Mouse (Mus musculus) forebrain, postnatal 0 days (tissue): ENCODE results near the gene Slc35d1. TPM values are rescaled to one million over a fixed set of nuclear protein-coding genes. Genes with fewer than 3 reads are reported as not detected.
A peak's percentile ranks its signal among the peaks of the same experiment; 100 is the strongest.
"Not testable (repeated sequence)": the region's sequence is repeated elsewhere in the genome, so short reads cannot be mapped to it uniquely, and the experiment has no call there.

ENCODE experiments used
- ATAC-seq: fragments of 200-750 bp; cut with Nextera tagmentation; 2 replicates; pipeline ENCODE4 v1.8.0; 2017; ENCODE audit warnings: mild to moderate bottlenecking, moderate library complexity
- DNase-seq: peaks from one replicate; pipeline ENCODE4 v3.0.0-alpha.2; 2015
- H3K27ac ChIP-seq: fragments of 300-500 bp; sonication (generic); 2 replicates; pipeline ENCODE4 v1.5.1; 2014; ENCODE audit warnings: low read depth, mild to moderate bottlenecking, antibody characterized with exemption, low read length, moderate library complexity, mixed read lengths
- H3K27me3 ChIP-seq: fragments of 300-500 bp; sonication (generic); 2 replicates; pipeline ENCODE4 v1.6.1; 2014; ENCODE audit warnings: mild to moderate bottlenecking, low read length, mixed read lengths; ENCODE audit not compliant: insufficient read depth
- H3K36me3 ChIP-seq: fragments of 300-500 bp; sonication (generic); 2 replicates; pipeline ENCODE4 v1.6.1; 2014; ENCODE audit warnings: mild to moderate bottlenecking, moderate library complexity; ENCODE audit not compliant: insufficient read depth
- H3K4me1 ChIP-seq: fragments of 300-500 bp; sonication (generic); 2 replicates; pipeline ENCODE4 v1.6.1; 2014; ENCODE audit warnings: antibody characterized with exemption; ENCODE audit not compliant: insufficient read depth
- H3K4me2 ChIP-seq: fragments of 300-500 bp; sonication (generic); 2 replicates; pipeline ENCODE4 v1.6.1; 2014; ENCODE audit warnings: low read depth, mild to moderate bottlenecking, moderate library complexity
- H3K4me3 ChIP-seq: fragments of 300-500 bp; sonication (generic); 2 replicates; pipeline ENCODE4 v1.5.1; 2014; ENCODE audit warnings: low read depth, low read length, mixed read lengths
- H3K9ac ChIP-seq: fragments of 300-500 bp; sonication (generic); 2 replicates; pipeline ENCODE4 v1.6.1; 2014; ENCODE audit warnings: mild to moderate bottlenecking
- H3K9me3 ChIP-seq: fragments of 300-500 bp; sonication (generic); 2 replicates; pipeline ENCODE4 v1.6.1; 2016; ENCODE audit warnings: low read length
- CTCF ChIP-seq: sonication (generic); IDR thresholded peaks from 2 replicates; pipeline ENCODE4 v1.5.1; 2016; ENCODE audit warnings: antibody characterized with exemption, control low read depth, low read depth
- WGBS: fragments of 180-500 bp; shearing (Covaris S2); extraction: QIAGEN DNeasy Blood & Tissue Kit; methylation state at CpG from one replicate; pipeline ENCODE4 v1.1.7; 2014; 5-methylcytosine and 5-hydroxymethylcytosine counted together
- polyA plus RNA-seq: library from polyadenylated mRNA; unstranded; fragments of >200 nt; fragmentation: Nextera tagmentation; extraction: Ambion mirVana; gene quantifications from 2 replicates; pipeline ENCODE4 v1.2.1, GENCODE M21; 2015
- total RNA-seq: library from RNA; depleted of rRNA; stranded (reverse); fragments of >200 nt; gene quantifications from 2 replicates; pipeline ENCODE4 v1.2.3, GENCODE M21; 2014

Slc35d1 gene
- total and polyA plus RNA-seq, 2 experiments from 2014 or later: 2.9 to 4.4 TPM

GRCm38 (mm10) chr4:103173507-103173906 is 41.5 kb downstream of the Slc35d1 start:
- DNase-seq (no peak), ATAC-seq (no peak)
- Histone ChIP-seq H3K9me3 (no peaks in the 10 kb centered on the region), H3K4me2 (no peak overlapping the region), H3K36me3 (peaks cover 15% of the 10 kb centered on the region), H3K4me3 (no peak overlapping the region), H3K27ac (no peak overlapping the region), H3K9ac (no peak overlapping the region), H3K4me1 (no peaks in the 10 kb centered on the region), H3K27me3 (no peaks in the 10 kb centered on the region)
- WGBS: 76% methylated on average over 6 of the region's 6 CpGs
- TF ChIP-seq CTCF: no peak

DNA sequence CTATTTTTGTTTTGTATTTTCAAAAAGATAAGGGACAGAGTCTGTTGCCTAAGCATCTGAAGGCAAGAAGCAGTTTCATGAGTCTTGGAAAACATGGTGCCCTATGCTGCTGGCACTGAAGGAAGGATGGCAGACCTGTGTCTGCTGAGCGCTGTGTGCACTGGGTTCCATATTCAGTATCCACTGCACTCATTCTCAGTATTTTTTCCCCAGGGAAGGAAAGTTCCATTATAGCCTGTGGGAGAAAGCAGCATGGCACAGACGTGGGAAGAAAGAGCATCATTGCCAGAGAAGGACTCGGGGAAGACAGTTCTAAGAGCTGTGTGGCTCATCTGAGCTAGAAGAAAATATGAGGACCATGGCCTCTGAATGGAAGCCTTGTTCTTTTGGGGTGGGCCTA is 43.7 kb downstream of the Slc35d1 start:
- Histone ChIP-seq H3K27ac (no peak overlapping the region), H3K4me2 (no peak overlapping the region), H3K4me1 (no peaks in the 10 kb centered on the region), H3K4me3 (no peak overlapping the region), H3K9me3 (no peaks in the 10 kb centered on the region), H3K9ac (no peak overlapping the region), H3K27me3 (no peaks in the 10 kb centered on the region), H3K36me3 (peaks cover 9% of the 10 kb centered on the region)
- DNase-seq (no peak), ATAC-seq (no peak)
- no peak for TF ChIP-seq CTCF
- WGBS: 90% methylated on average over 3 of the region's 3 CpGs

- not testable (repeated sequence) for ATAC-seq, DNase-seq, H3K9me3 ChIP-seq, H3K4me2 ChIP-seq, H3K27ac ChIP-seq, H3K4me3 ChIP-seq, H3K4me1 ChIP-seq, H3K27me3 ChIP-seq, H3K36me3 ChIP-seq, H3K9ac ChIP-seq
- WGBS: 100% methylated on average over 1 of the region's 1 CpGs
Measured at GRCm38 (mm10) chr4:103166198-103166597, 48.8 kb downstream of the Slc35d1 start.

GRCm38 (mm10) chr4:103158781-103159180 is 56.2 kb downstream of the Slc35d1 start:
- TF ChIP-seq CTCF: no peak
- H3K36me3 ChIP-seq: peaks cover 49% of the 10 kb centered on the region
- no peak overlapping the region for H3K9ac ChIP-seq
- DNase-seq (no peak), ATAC-seq (no peak)
- H3K9me3 ChIP-seq: no peaks in the 10 kb centered on the region
- no peaks in the 10 kb centered on the region for H3K27me3 ChIP-seq
- H3K27ac ChIP-seq: no peak overlapping the region
- no peak overlapping the region for H3K4me3 ChIP-seq
- WGBS: 96% methylated on average over 4 of the region's 4 CpGs
- no peaks in the 10 kb centered on the region for H3K4me1 ChIP-seq
- H3K4me2 ChIP-seq: no peak overlapping the region

DNA sequence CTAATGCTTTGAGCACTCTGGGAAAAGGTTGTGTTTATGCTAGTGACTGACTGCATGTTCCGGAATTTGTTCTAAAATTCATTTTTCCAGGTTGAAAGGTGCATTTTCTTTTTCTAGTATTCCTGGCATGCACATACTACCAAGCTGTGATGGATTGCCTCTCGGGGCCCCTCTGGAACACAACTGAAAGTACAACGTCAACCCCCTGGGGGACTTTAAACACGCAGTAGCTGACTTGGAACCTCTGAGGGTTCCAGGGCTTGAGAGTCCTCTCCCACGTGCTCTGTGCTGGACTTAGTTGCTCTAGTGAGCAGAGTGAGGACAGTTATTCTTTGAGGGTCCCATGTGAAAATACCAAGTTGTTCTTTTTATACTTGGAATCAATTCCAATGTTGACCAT is 63.0 kb downstream of the Slc35d1 start:
- Histone ChIP-seq H3K9me3 (no peaks in the 10 kb centered on the region), H3K27ac (no peak overlapping the region), H3K4me3 (no peak overlapping the region), H3K27me3 (no peaks in the 10 kb centered on the region), H3K4me2 (no peak overlapping the region), H3K4me1 (no peaks in the 10 kb centered on the region), H3K36me3 (peaks cover 49% of the 10 kb centered on the region), H3K9ac (no peak overlapping the region)
- WGBS: 90% methylated on average over 5 of the region's 5 CpGs
- DNase-seq (no peak), ATAC-seq (no peak)
- no peak for TF ChIP-seq CTCF

DNA sequence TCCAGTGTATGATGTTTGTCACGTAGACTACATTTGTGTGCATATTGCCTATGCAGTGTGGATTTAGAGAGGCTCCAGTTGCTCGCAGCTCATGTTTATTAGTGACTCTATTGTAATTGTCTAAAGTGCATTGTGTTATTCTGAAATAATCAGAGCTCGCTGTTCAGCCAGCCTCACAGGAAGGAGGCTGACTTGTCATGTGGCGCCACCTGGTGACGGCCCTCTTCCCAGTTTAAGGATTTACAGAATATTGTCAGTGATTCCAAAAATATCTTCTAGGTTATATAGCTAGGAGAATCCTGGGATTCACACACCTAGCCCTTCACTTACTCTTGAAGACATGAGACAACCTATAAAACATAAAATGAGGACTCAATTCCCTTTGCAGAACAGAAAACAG is 68.6 kb downstream of the Slc35d1 start:
- H3K9ac ChIP-seq: no peak overlapping the region
- peak; percentile 87 for TF ChIP-seq CTCF
- H3K9me3 ChIP-seq: no peaks in the 10 kb centered on the region
- H3K27ac ChIP-seq: no peak overlapping the region
- H3K4me1 ChIP-seq: no peaks in the 10 kb centered on the region
- DNase-seq: peak; percentile 82
- H3K4me3 ChIP-seq: no peak overlapping the region
- peak; percentile 64 for ATAC-seq
- H3K36me3 ChIP-seq: peaks cover 40% of the 10 kb centered on the region
- WGBS: 25% methylated on average over 5 of the region's 5 CpGs
- H3K4me2 ChIP-seq: no peak overlapping the region
- no peaks in the 10 kb centered on the region for H3K27me3 ChIP-seq

DNA sequence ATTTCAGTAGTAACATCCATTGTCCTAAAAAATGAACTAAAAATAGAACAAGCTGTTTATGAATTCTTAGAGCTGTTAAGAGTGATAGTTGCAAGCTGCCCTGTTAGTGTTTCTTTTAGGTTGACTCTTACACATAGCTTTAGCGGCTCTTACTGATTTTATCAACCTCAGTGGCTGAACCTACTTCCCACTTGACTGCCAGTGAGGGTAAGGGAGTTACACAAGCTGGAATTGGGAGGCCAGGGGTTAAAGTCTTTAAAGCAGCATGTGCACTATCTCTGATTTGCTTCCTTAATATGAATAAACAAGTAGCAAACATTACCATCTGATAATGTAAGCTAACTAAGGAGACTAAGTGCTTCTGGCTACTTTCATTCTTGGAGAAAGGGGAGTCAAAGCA is 78.0 kb downstream of the Slc35d1 start:
- no peak overlapping the region for H3K27ac ChIP-seq
- H3K4me2 ChIP-seq: no peak overlapping the region
- H3K9me3 ChIP-seq: no peaks in the 10 kb centered on the region
- WGBS: 80% methylated on average over 1 of the region's 1 CpGs
- no peak overlapping the region for H3K4me3 ChIP-seq
- TF ChIP-seq CTCF: no peak
- H3K4me1 ChIP-seq: no peaks in the 10 kb centered on the region
- H3K9ac ChIP-seq: no peak overlapping the region
- no peak for DNase-seq
- H3K27me3 ChIP-seq: no peaks in the 10 kb centered on the region
- no peak for ATAC-seq
- H3K36me3 ChIP-seq: peaks cover 25% of the 10 kb centered on the region

- H3K36me3 ChIP-seq: 0 out of 2 replicates have a peak, but pooled peaks cover 3% of the 10 kb centered on the region
- no peaks in the 10 kb centered on the region for H3K27me3 ChIP-seq
- ATAC-seq (no peak), DNase-seq (no peak)
- no peak overlapping the region for H3K4me2 ChIP-seq
- TF ChIP-seq CTCF: no peak
- H3K9me3 ChIP-seq: no peaks in the 10 kb centered on the region
- 84% methylated on average over 4 of the region's 4 CpGs for WGBS
- H3K27ac ChIP-seq: no peak overlapping the region
- H3K9ac ChIP-seq: no peak overlapping the region
- no peak overlapping the region for H3K4me3 ChIP-seq
- H3K4me1 ChIP-seq: no peaks in the 10 kb centered on the region
Measured at GRCm38 (mm10) chr4:103126533-103126932, 88.4 kb downstream of the Slc35d1 start.
